Mouse (Mus musculus) bone marrow, adult 2 months (tissue): ENCODE measurements at regions not wholly inside any gene's neighbourhood (a gene's known extent, or its start where the extent isn't known, plus 50 kb on each side); places are given as distances from the start of the nearest gene placed in this dataset.

Source experiments
- H3K27ac ChIP-seq: fragments of 200-500 bp; 2 replicates; pipeline ENCODE4 v1.5.1; 2012; ENCODE audit warnings: low read depth, mild to moderate bottlenecking, control low read depth, inconsistent platforms, low read length; ENCODE audit not compliant: control insufficient read depth, poor library complexity, insufficient read depth
- H3K4me1 ChIP-seq: fragments of 200-500 bp; 2 replicates; pipeline ENCODE4 v1.6.1; 2011; ENCODE audit warnings: low read length; ENCODE audit not compliant: control insufficient read depth, insufficient read depth
- H3K4me3 ChIP-seq: fragments of 200-500 bp; replicated peaks from 2 replicates; pipeline ENCODE3; 2011; ENCODE audit warnings: mild to moderate bottlenecking, low read depth, low read length, control low read depth; ENCODE audit not compliant: control insufficient read depth
- CTCF ChIP-seq: fragments of 200-500 bp; IDR thresholded peaks from 2 replicates; pipeline ENCODE4 v1.5.1; 2011; ENCODE audit warnings: low read length, control low read depth; ENCODE audit not compliant: control insufficient read depth, insufficient read depth
- POLR2A ChIP-seq: fragments of 200-500 bp; IDR thresholded peaks from 2 replicates; pipeline ENCODE4 v1.6.1; 2011; ENCODE audit warnings: low read depth, mild to moderate bottlenecking, control low read depth, low read length, borderline replicate concordance; ENCODE audit not compliant: control insufficient read depth
- WGBS: fragments of 180-500 bp; shearing (Covaris S2); methylation state at CpG from one replicate; pipeline ENCODE4 v1.1.7; 2018; 5-methylcytosine and 5-hydroxymethylcytosine counted together

DNA sequence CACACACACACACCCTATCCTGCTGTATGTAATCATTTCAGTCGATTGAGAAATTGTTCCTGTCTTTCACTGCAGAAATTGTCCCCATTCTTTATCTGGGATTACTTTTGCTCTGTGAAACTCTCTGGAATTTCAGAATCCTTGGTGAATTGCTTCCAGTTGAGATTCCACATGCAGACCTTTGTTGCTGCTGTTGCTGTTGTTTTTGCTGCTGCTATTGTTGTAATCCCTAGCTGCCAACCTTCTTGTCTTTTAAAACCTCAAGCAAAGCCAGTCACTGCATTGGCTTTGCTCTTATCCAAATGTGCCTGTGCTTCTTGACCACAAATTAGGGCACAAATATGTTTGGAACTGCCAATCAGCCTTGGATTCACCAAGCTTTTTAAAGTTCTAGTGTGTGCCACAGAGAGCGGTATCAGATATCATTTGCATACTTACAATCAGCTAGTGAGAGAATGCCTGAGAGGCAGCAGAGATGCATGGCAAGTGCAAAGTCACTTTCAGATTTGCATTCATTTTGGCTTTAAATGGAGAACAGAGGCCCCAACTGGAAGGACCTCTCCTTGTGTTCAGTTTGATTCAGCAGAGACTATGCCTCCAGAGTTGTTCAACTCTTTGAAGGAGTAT, 1187.0 kb upstream of the Map3k7 start:
- WGBS: 67% methylated on average over 2 of the region's 2 CpGs
- H3K4me3 ChIP-seq: no peak overlapping the region
- H3K4me1 ChIP-seq: no peaks in the 10 kb centered on the region
- H3K27ac ChIP-seq: no peak overlapping the region
- no peak for TF ChIP-seq CTCF
- no peak for TF ChIP-seq POLR2A

DNA sequence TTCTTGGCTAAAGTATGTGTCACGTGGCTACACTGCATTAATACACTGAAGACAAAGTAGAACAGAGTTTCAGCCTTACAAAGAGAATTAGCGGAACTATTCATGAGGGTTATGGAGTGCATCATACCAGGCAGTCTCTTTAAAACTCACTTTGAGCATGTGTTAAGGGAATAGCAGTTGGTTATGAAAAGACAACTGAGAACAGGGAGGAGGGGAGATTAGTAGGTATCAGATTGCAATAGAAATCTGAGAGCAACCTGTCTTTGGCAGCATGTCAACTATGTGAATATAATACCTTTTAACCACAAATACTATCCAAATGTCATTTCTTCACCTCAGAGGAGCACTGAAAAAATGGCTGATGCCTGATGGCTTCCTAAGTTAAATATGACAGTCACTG, 1182.2 kb upstream of the Map3k7 start:
- no peaks in the 10 kb centered on the region for H3K4me1 ChIP-seq
- TF ChIP-seq POLR2A (no peak), CTCF (no peak)
- 72% methylated on average over 2 of the region's 2 CpGs for WGBS
- H3K27ac ChIP-seq: no peak overlapping the region
- no peak overlapping the region for H3K4me3 ChIP-seq

DNA sequence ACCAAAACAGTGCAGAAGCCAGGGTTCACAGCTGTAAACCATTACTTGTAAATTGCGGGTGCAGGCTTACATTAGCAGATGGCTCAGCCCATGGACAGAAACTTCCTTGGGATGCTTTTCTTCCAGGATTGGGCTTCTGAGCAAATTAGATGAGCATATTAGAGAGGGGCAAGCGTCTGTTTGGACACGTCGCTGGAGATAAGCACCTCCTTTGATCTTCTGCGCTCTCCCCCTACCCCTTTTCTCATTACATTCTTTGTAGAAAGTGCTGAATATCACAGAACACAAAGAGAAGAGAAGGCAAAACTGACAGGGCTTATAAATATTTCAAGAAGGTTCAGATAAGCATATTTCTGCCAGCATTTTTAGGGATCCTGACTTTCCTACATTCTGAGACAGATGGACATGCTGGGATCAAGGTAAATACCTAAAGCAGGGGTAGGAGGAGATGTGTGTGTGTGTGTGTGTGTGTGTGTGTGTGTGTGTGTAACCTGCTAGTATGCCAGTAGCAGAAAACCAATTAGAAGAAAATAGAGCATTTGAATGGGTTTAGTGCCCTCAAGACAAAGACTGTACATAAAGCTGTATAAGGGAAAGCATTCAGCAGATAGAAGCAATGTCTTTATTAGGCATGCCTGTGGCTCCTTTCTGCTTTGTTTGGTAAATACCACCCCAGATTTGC, 1173.8 kb upstream of the Map3k7 start:
- TF ChIP-seq CTCF (no peak), POLR2A (no peak)
- Histone ChIP-seq H3K4me1 (no peaks in the 10 kb centered on the region), H3K4me3 (no peak overlapping the region), H3K27ac (no peak overlapping the region)
- WGBS: 68% methylated on average over 5 of the region's 5 CpGs

DNA sequence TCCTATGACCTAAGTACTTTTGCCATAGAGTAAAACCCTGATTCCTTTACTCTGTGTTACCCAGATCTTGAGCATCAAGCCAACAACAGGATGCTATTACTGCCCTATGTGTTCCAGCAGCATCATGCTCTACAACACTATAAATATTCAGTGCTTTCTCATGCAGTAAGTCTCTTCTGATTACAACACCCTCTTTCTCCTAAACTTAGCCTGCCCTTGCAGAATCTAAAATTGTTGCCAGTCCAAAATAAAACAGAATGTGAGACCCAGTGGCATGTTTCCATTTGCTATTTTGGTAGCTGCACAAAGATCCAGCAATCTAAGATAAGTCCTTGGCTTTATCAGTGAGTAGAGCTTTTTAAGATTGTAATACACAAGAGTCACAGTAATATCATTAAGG, 1154.1 kb upstream of the Map3k7 start:
- no peak overlapping the region for H3K4me3 ChIP-seq
- TF ChIP-seq POLR2A: no peak
- TF ChIP-seq CTCF: no peak
- no peak overlapping the region for H3K27ac ChIP-seq
- H3K4me1 ChIP-seq: no peaks in the 10 kb centered on the region

DNA sequence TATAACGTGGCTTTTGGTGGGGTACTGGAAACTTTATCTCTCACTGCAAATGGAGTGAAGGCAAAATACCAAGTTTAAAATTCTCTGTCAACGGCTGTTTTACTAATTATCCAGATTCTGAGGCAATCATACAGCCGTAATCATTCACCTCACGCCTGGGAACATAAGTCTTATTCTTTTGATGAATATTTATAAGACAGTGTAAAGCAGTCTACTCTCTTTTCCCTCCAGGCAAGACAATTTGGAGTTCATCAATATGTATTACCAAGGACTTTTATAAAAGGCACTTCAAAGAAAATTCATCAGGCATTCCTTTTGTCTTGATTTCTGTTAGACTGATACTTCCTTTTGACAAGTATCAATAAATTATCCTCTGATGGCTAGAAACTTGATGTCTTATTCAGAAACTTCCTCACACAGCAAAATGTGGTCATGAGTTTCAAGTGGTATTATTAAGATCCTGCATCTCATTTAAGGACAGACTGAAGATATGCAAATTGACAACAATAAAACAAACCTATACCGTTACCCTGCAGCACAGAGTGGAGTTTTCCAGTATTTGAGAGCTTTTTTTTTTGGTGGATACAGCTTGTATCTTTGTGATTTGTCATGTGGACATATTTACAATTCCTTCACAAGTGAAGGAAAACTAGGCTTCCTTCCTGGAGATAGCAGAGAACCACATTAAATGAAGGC, 1108.4 kb upstream of the Map3k7 start:
- no peak overlapping the region for H3K27ac ChIP-seq
- TF ChIP-seq CTCF: no peak
- TF ChIP-seq POLR2A: no peak
- H3K4me3 ChIP-seq: no peak overlapping the region
- no peaks in the 10 kb centered on the region for H3K4me1 ChIP-seq
- WGBS: 65% methylated on average over 5 of the region's 5 CpGs

DNA sequence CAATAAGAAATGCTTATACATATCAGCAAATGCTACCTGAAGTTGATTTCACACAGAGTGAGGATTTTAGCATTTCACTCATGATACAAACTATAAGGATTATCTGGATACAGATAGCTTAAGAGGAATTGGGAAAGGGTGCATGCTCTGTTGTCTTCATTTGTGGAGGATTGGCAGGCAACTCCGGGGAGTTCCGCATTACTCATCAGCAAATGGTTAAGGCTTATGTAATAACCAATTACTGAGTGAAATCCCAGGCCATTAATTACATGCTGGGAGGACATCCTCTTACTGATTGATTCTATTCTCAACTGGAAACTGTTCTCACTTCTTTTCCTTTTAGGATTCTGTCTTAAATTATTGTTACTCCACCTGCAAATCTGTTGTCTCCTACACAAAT, 1058.9 kb upstream of the Map3k7 start:
- Histone ChIP-seq H3K27ac (no peak overlapping the region), H3K4me1 (no peaks in the 10 kb centered on the region), H3K4me3 (no peak overlapping the region)
- TF ChIP-seq POLR2A (no peak), CTCF (no peak)
- 92% methylated on average over 2 of the region's 2 CpGs for WGBS

DNA sequence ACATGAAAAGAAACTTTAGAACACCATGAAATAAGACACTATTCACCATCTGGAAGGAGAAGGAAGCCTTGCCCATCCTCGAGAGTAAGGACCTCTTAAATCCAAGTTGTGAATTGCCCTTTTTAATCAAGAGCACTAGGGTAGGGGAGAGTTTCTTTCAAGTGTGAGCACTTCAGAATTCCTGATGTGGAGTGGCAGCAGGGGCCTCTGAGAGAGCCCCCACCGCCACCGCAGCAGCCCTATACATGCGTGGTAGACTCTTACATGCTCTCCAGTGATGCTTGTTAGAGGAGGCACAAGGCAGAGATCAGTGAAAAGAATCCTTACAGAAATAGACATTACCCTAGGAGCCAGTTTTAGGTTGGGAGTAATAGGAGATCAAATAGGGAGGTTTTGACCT, 1041.0 kb upstream of the Map3k7 start:
- TF ChIP-seq CTCF (no peak), POLR2A (no peak)
- no peaks in the 10 kb centered on the region for H3K4me1 ChIP-seq
- WGBS: 77% methylated on average over 4 of the region's 4 CpGs
- no peak overlapping the region for H3K4me3 ChIP-seq
- H3K27ac ChIP-seq: no peak overlapping the region

DNA sequence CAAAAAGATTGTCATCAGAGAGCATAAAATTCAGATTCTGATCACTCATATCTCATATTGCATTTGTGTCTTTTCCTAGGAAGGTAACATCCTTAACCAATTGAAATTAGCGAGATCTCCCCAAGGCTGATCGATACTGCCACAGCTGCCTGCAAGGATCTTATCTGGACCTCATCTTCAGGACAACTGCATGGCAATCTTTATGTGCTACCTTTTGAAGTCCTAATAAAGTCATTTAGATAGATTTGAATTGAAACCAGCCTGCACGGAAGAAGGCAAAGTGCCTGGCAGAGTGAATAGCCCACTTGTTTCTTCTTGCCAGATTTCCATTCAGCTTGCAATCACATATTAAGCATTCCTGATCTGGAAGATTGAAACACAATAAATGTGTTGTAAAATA, 1031.5 kb upstream of the Map3k7 start:
- 63% methylated on average over 3 of the region's 3 CpGs for WGBS
- Histone ChIP-seq H3K4me3 (no peak overlapping the region), H3K27ac (no peak overlapping the region), H3K4me1 (no peaks in the 10 kb centered on the region)
- no peak for TF ChIP-seq POLR2A
- no peak for TF ChIP-seq CTCF
